Mouse (Mus musculus) midbrain, postnatal 0 days (tissue): ENCODE data around the gene Gpt2. TPM values are rescaled to one million over a fixed set of nuclear protein-coding genes. Genes with fewer than 3 reads are reported as not detected.

Experiments used
- ATAC-seq: fragments of 200-750 bp; cut with Nextera tagmentation; 2 replicates; pipeline ENCODE4 v1.8.0; 2017; ENCODE audit warnings: moderate number of reproducible peaks, mild to moderate bottlenecking, moderate TSS enrichment, moderate library complexity; ENCODE audit not compliant: low FRiP score
- DNase-seq: peaks from one replicate; pipeline ENCODE4 v3.0.0-alpha.2; 2015; ENCODE audit warnings: low spot score
- H3K27ac ChIP-seq: fragments of 300-500 bp; sonication (generic); 2 replicates; pipeline ENCODE4 v1.5.1; 2014; ENCODE audit warnings: low read depth, mild to moderate bottlenecking, low read length, mixed read lengths
- H3K27me3 ChIP-seq: fragments of 300-500 bp; sonication (generic); 2 replicates; pipeline ENCODE4 v1.6.1; 2014; ENCODE audit warnings: low read length, control low read depth, mixed read lengths; ENCODE audit not compliant: insufficient read depth
- H3K36me3 ChIP-seq: fragments of 300-500 bp; sonication (generic); 2 replicates; pipeline ENCODE4 v1.6.1; 2014; ENCODE audit warnings: low read length, control low read depth, mixed read lengths; ENCODE audit not compliant: insufficient read depth
- H3K4me1 ChIP-seq: fragments of 300-500 bp; sonication (generic); 2 replicates; pipeline ENCODE4 v1.6.1; 2014; ENCODE audit warnings: mild to moderate bottlenecking, control low read depth, antibody characterized with exemption, low read length, mixed read lengths; ENCODE audit not compliant: insufficient read depth
- H3K4me2 ChIP-seq: fragments of 300-500 bp; sonication (generic); 2 replicates; pipeline ENCODE4 v1.6.1; 2014; ENCODE audit warnings: low read depth, mild to moderate bottlenecking, low read length, mixed read lengths; ENCODE audit not compliant: poor library complexity, severe bottlenecking
- H3K4me3 ChIP-seq: fragments of 300-500 bp; sonication (generic); 2 replicates; pipeline ENCODE4 v1.5.1; 2014; ENCODE audit warnings: low read depth, mild to moderate bottlenecking, low read length, moderate library complexity
- H3K9ac ChIP-seq: fragments of 300-500 bp; sonication (generic); replicated peaks from 2 replicates; pipeline ENCODE4 v1.6.1; 2014; ENCODE audit warnings: mild to moderate bottlenecking, low read length, moderate library complexity, mixed read lengths; ENCODE audit not compliant: poor library complexity, severe bottlenecking
- H3K9me3 ChIP-seq: fragments of 300-500 bp; sonication (generic); 2 replicates; pipeline ENCODE4 v1.6.1; 2016; ENCODE audit warnings: low read length, control low read depth
- CTCF ChIP-seq: IDR thresholded peaks from 2 replicates; pipeline ENCODE4 v1.5.1; 2016; ENCODE audit warnings: antibody characterized with exemption, mild to moderate bottlenecking
- WGBS: fragments of 180-500 bp; shearing (Covaris S2); extraction: QIAGEN DNeasy Blood & Tissue Kit; methylation state at CpG from one replicate; pipeline ENCODE4 v1.1.7; 2014; 5-methylcytosine and 5-hydroxymethylcytosine counted together
- polyA plus RNA-seq: library from polyadenylated mRNA; unstranded; fragments of >200 nt; fragmentation: Nextera tagmentation; extraction: Ambion mirVana; gene quantifications from 2 replicates; pipeline ENCODE4 v1.2.1, GENCODE M21; 2015
- total RNA-seq: library from RNA; depleted of rRNA; stranded (reverse); fragments of >200 nt; gene quantifications from 2 replicates; pipeline ENCODE4 v1.2.3, GENCODE M21; 2014

The Gpt2 gene
- total and polyA plus RNA-seq, 2 experiments from 2014 or later, result 29.2 to 69.4 TPM

DNA sequence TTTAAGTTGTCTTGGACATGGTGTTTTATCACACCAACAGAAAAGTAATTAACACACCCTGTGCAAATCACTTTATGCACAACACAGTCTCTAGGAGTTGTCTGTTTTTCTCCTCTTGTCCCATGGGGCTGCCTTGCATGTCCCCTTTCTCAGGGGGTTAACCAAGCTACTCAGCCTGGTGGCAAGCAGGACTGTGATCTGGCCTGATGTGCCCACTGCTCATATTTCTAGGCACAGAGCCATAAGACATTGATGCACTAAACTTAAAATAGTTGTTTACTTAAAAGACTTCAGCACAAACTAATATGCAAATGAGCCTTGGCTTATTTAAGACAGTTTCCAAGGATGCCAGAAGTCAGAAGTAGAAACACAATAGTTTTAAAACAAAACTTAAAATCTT lies 28.1 kb upstream of the Gpt2 start:
- Histone ChIP-seq H3K4me1 (no peaks in the 10 kb centered on the region), H3K4me3 (no peak overlapping the region), H3K27ac (no peak overlapping the region), H3K4me2 (no peak overlapping the region), H3K9ac (no peak overlapping the region), H3K27me3 (no peaks in the 10 kb centered on the region), H3K36me3 (no peaks in the 10 kb centered on the region), H3K9me3 (no peaks in the 10 kb centered on the region)
- DNase-seq (no peak), ATAC-seq (no peak)
- TF ChIP-seq CTCF, result no peak

DNA sequence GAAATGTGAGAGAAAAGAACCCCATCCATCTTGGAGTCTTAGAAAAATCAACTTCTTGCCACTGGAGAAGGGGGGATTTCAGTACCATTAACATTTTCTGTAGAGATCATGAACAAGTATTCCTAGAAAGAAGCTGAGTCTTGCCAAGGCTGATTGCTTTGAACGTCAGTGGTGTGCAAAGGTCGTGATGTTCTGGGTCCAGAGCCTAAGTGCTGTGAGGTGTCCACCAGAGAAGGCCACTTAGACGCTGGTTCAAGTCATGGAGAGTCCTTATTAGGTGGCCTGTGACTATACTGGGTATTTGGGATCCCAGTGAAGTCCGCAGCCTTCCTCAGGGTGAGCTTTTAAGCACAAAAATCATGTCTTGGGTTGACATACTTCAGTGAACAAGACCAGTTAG lies 26.3 kb upstream of the Gpt2 start:
- no peak for DNase-seq
- ATAC-seq, result no peak
- Histone ChIP-seq H3K4me3 (no peak overlapping the region), H3K4me2 (no peak overlapping the region), H3K27me3 (no peaks in the 10 kb centered on the region), H3K4me1 (no peaks in the 10 kb centered on the region), H3K36me3 (no peaks in the 10 kb centered on the region), H3K27ac (no peak overlapping the region), H3K9ac (no peak overlapping the region), H3K9me3 (no peaks in the 10 kb centered on the region)
- WGBS, result 83% methylated on average over 4 of the region's 4 CpGs
- no peak for TF ChIP-seq CTCF

DNA sequence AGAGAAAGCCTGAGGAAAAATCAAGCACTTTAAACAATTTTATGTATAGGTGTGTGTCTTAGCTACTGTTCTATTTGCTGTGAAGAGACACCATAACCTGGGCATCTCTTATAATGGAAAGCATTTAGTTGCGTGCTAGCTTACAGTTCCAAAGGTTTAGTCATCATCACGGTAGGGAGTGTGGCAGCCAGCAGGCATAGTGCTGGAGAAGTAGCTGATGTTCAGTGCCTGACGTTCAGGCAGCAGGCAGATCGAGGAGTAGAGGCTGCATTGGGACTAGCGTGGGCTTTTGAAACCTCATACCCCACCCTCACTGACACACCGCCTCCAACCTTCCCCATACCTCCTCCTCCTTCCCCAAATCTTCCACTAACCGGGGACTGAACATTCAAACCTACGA lies 21.6 kb upstream of the Gpt2 start:
- ATAC-seq (no peak), DNase-seq (no peak)
- H3K4me1 ChIP-seq, result no peaks in the 10 kb centered on the region
- no peak overlapping the region for H3K4me2 ChIP-seq
- TF ChIP-seq CTCF, result no peak
- no peaks in the 10 kb centered on the region for H3K9me3 ChIP-seq
- no peak overlapping the region for H3K4me3 ChIP-seq
- H3K36me3 ChIP-seq, result no peaks in the 10 kb centered on the region
- no peak overlapping the region for H3K27ac ChIP-seq
- 76% methylated on average over 8 of the region's 8 CpGs for whole genome bisulfite sequencing
- no peaks in the 10 kb centered on the region for H3K27me3 ChIP-seq
- H3K9ac ChIP-seq, result no peak overlapping the region

DNA sequence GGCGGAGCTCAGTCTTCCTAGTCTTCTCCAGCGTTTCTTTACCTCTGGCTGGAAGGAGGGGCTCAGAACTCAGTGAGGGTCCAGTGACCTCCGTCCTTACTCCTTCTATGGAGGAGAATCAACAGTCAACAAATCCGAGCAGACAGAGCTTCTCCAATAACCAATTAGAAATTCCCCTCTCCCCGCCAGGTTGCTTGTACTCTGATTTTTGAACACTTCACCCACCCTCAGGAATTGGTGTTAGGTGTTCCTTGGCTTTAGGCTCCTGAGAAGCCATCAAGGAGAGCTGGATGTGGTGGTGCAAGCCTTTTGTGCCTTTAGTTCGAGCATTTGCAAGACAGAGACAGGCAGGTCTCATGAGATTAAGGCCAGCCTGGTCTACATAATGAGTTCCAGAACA lies 19.6 kb upstream of the Gpt2 start:
- ATAC-seq (no peak), DNase-seq (no peak)
- WGBS, result 74% methylated on average over 6 of the region's 6 CpGs
- Histone ChIP-seq H3K27ac (no peak overlapping the region), H3K27me3 (no peaks in the 10 kb centered on the region), H3K4me2 (no peak overlapping the region), H3K9me3 (no peaks in the 10 kb centered on the region), H3K36me3 (no peaks in the 10 kb centered on the region), H3K4me3 (no peak overlapping the region), H3K4me1 (no peaks in the 10 kb centered on the region), H3K9ac (no peak overlapping the region)
- no peak for TF ChIP-seq CTCF

DNA sequence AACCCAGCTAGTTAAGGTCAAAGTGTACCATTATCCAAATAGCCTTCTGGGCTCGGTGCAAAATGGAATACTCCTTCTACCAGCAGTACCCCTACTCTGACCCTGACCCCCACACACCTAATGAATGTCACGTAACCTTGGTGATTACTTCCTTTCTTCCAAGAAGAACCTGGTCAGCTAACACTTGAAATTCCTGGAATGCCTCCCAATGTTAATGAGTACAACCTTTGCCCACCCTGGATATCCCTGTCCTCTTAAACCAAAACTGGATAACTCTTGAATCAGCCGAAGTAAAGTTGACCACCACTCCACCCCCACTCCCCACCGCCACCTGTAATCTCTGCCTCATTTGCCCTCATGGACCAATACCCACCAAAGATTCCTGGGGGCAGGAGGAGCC lies 19.1 kb upstream of the Gpt2 start:
- Histone ChIP-seq H3K27ac (no peak overlapping the region), H3K4me3 (no peak overlapping the region), H3K27me3 (no peaks in the 10 kb centered on the region), H3K9ac (no peak overlapping the region), H3K4me1 (no peaks in the 10 kb centered on the region), H3K36me3 (no peaks in the 10 kb centered on the region), H3K9me3 (no peaks in the 10 kb centered on the region), H3K4me2 (no peak overlapping the region)
- no peak for TF ChIP-seq CTCF
- 90% methylated on average over 4 of the region's 4 CpGs for WGBS
- no peak for DNase-seq
- ATAC-seq, result no peak

DNA sequence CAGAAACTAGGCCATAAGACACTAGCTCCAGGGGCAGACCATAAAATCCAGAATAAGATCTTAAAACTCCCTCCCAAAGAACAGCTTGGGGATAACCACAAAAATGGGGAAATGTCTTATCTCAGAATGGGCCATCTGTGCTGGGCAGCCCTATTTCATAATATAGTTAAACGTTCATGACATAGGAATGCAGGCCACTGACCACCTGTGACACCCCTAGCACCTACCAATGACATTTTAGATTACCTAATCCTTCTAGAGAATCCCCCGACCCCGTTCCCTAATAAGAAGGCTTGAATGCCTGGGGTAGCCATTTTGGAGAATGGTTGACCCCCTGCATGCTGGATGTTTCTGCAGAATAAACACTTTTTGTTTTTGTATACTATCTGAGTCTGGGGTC lies 17.5 kb upstream of the Gpt2 start:
- Histone ChIP-seq H3K36me3 (no peaks in the 10 kb centered on the region), H3K9me3 (no peaks in the 10 kb centered on the region), H3K4me3 (no peak overlapping the region), H3K27me3 (no peaks in the 10 kb centered on the region), H3K9ac (no peak overlapping the region), H3K4me1 (no peaks in the 10 kb centered on the region), H3K4me2 (no peak overlapping the region), H3K27ac (no peak overlapping the region)
- no peak for ATAC-seq
- TF ChIP-seq CTCF, result no peak
- 94% methylated on average over 3 of the region's 3 CpGs for WGBS
- no peak for DNase-seq
